Mouse (Mus musculus) ZHBTc4 (cell line): ENCODE data around the gene Gigyf1.

ENCODE experiments used
- DNase-seq: peaks from one replicate; pipeline ENCODE4 v3.0.0-alpha.2; 2011; ENCODE audit warnings: low read depth, low spot score

Gigyf1 gene

GRCm38 (mm10) chr5:137570691-137571586 lies 52.6 kb downstream of the Gigyf1 start:
- no peak for DNase-seq

GRCm38 (mm10) chr5:137574470-137574901 lies 56.1 kb downstream of the Gigyf1 start:
- DNase-seq, result no peak
